Mouse (Mus musculus) heart, postnatal 25 days (tissue): ENCODE data around the gene Pml. TPM values are rescaled to one million over a fixed set of nuclear protein-coding genes. Genes with fewer than 3 reads are reported as not detected.

Experiments
- DNase-seq: peaks from one replicate; pipeline ENCODE4 v3.0.0; 2022; ENCODE audit warnings: low spot score
- intact Hi-C: fragments of 180-260 bp; cut with DNase I; formaldehyde crosslinking; loops from one replicate; pipeline ENCODE4 v1.15.1; 2025
- microRNA-seq: library from miRNA; unstranded; fragments of <30 nt; microRNA quantifications from one replicate; pipeline ENCODE4 v1.2.0, GENCODE M21; 2022
- total RNA-seq, 2 experiments: library from RNA; stranded (reverse); gene quantifications; 2 replicates each; pipeline ENCODE4 v1.2.3; 2021

Gene Pml
- total RNA-seq, 2 experiments from 2014 or later: 10.0 to 12.6 TPM

- intact Hi-C loops: no loop called here
- no peak for DNase-seq
Measured at GRCm38 (mm10) chr9:58179390-58179789, 70.2 kb downstream of the Pml start.

GRCm38 (mm10) chr9:58177165-58177564 is 72.4 kb downstream of the Pml start:
- intact Hi-C loops: no loop called here
- DNase-seq: no peak

- no peak for DNase-seq
- intact Hi-C loops: no loop called here
Measured at GRCm38 (mm10) chr9:58175745-58176487, 73.7 kb downstream of the Pml start.

GRCm38 (mm10) chr9:58174818-58175251 is 74.8 kb downstream of the Pml start:
- DNase-seq: no peak
- intact Hi-C loops: no loop called here

GRCm38 (mm10) chr9:58172863-58173262 is 76.7 kb downstream of the Pml start:
- no peak for DNase-seq
- intact Hi-C loops: no loop called here

- no peak for DNase-seq
- intact Hi-C loops: no loop called here
Measured at GRCm38 (mm10) chr9:58169426-58169825, 80.2 kb downstream of the Pml start.

- intact Hi-C loops: no loop called here
- DNase-seq: no peak
Measured at GRCm38 (mm10) chr9:58168880-58169279, 80.7 kb downstream of the Pml start.

Small RNA genes lying within 50 kb of the gene (microRNA-seq; reads per million reads assigned to microRNA genes)
- gene Mir6385: not detected

Other genes with a start within 250 kb of the Pml start
- not detected for gene Cyp11a1, start 243.4 kb downstream of the Pml start, total RNA-seq
- 1 to 10 TPM in 1 of 2 experiments, under 1 TPM in 1; 0.23 to 1.0 TPM for gene Stra6, start 186.0 kb downstream of the Pml start, total RNA-seq
- gene Ccdc33, start 131.0 kb downstream of the Pml start, total RNA-seq: not detected
- 10 to 100 TPM; 31.4 to 33.0 TPM for gene Islr, start 45.5 kb downstream of the Pml start, total RNA-seq
- 1 to 10 TPM; 1.0 to 1.2 TPM for gene Islr2, start 45.5 kb downstream of the Pml start, total RNA-seq
- 10 to 100 TPM; 10.3 to 13.5 TPM for gene Stoml1, start 3.4 kb upstream of the Pml start, total RNA-seq
- gene Loxl1, start 63.4 kb upstream of the Pml start, total RNA-seq: 10 to 100 TPM; 36.6 to 36.7 TPM
- not detected for gene Tbc1d21, start 120.7 kb upstream of the Pml start, total RNA-seq
- gene Insyn1, start 238.8 kb upstream of the Pml start, total RNA-seq: 10 to 100 TPM; 14.9 to 15.4 TPM